Mouse (Mus musculus) B cell, adult (primary cell): ENCODE data around the gene Med14. TPM values are rescaled to one million over a fixed set of nuclear protein-coding genes. Genes with fewer than 3 reads are reported as not detected.

Experiments used
- total RNA-seq: library from RNA; stranded (reverse); gene quantifications from 4 replicates; pipeline ENCODE4 v1.2.4, GENCODE M21; 2023; ENCODE audit not compliant: inconsistent age

The Med14 gene
- total RNA-seq: 36.6 to 43.8 TPM (median 38.6 TPM) in 4 replicates

GRCm38 (mm10) chrX:12761626-12762333 is at the start of gene Med14:
Gene Med14 (minus strand): TSS chrX:12762073.

DNA sequence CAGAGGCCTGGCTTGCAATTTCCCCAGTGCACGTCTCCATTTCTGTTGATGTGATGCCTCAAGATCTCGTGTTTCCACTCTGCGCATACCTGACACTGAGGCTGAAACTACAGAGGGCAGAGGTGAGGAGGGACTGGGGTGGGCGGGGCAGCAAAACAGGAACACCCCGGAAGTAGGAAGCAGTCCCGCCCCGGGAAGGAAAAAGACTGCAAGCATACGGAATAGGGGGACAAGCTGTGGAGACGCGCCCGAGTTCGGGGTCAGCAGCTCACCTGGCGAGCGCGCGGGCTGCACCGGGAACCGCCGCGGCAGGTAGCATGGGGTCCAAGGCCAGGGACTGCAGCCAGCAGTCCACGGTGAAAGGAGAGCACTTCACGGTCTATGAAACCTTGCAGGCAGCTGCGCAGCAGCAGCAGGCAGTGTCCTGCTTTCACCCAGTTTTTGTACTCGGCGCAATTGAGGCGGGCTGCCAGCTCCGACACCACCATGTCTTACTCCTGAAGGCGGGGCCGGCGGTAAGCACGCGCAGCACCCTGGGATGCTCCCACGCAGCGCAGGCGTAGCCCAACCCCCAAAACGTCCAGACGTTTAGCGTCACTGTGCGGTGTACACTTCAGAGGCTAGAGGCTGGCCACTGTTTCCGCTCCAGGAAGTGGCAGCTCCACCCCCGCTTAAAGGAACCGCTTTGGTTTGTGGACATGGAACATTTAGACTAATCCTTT is 88.7 kb downstream of the Med14 start, which contains the start of gene 1810030O07Rik:
Gene 1810030O07Rik (minus strand): TSS at position 615 of the 722 bp plus-strand sequence.

Other genes starting within 250 kb of the Med14 start
- 62.3 to 73.1 TPM (median 64.4 TPM) in 4 replicates for gene Atp6ap2, start 174.3 kb downstream of the Med14 start, total RNA-seq
- 17.9 to 19.7 TPM (median 18.0 TPM) in 4 replicates for gene 1810030O07Rik, start 88.4 kb downstream of the Med14 start, total RNA-seq